Mouse (Mus musculus) liver, adult 2 months (tissue): ENCODE data around the gene Faf2. TPM values are rescaled to one million over a fixed set of nuclear protein-coding genes. Genes with fewer than 3 reads are reported as not detected.

Experiments
- DNase-seq: peaks from one replicate; pipeline ENCODE4 v3.0.0-alpha.2; 2011; ENCODE audit warnings: low read depth, low spot score; ENCODE audit errors: extremely low read depth
- H3K27ac ChIP-seq: fragments of 200-500 bp; replicated peaks from 2 replicates; pipeline ENCODE4 v1.5.1; 2012; ENCODE audit warnings: low read depth, mild to moderate bottlenecking, control low read depth, inconsistent platforms, low read length; ENCODE audit not compliant: insufficient read depth
- H3K27me3 ChIP-seq: fragments of 200-500 bp; 2 replicates; pipeline ENCODE4 v1.6.1; 2012; ENCODE audit warnings: mild to moderate bottlenecking, moderate library complexity, low read length, inconsistent platforms; ENCODE audit not compliant: control insufficient read depth, insufficient read depth
- H3K36me3 ChIP-seq: fragments of 200-500 bp; 2 replicates; pipeline ENCODE4 v1.6.1; 2012; ENCODE audit warnings: low read length, inconsistent platforms; ENCODE audit not compliant: control insufficient read depth, insufficient read depth
- H3K4me1 ChIP-seq: fragments of 200-500 bp; 2 replicates; pipeline ENCODE4 v1.6.1; 2011; ENCODE audit warnings: low read length; ENCODE audit not compliant: control insufficient read depth, insufficient read depth
- H3K4me3 ChIP-seq: fragments of 200-500 bp; 2 replicates; pipeline ENCODE4 v1.5.1; 2011; ENCODE audit warnings: low read depth, mild to moderate bottlenecking, control low read depth, low read length, moderate library complexity; ENCODE audit not compliant: insufficient read depth
- H3K79me2 ChIP-seq: fragments of 200-500 bp; 2 replicates; pipeline ENCODE4 v1.6.1; 2012; ENCODE audit warnings: inconsistent platforms, mild to moderate bottlenecking, low read length, moderate library complexity; ENCODE audit not compliant: control insufficient read depth, insufficient read depth
- H3K9ac ChIP-seq: fragments of 200-500 bp; 2 replicates; pipeline ENCODE4 v1.6.1; 2012; ENCODE audit warnings: low read depth, mild to moderate bottlenecking, control low read depth, inconsistent platforms, low read length
- CTCF ChIP-seq: fragments of 200-500 bp; IDR thresholded peaks from 2 replicates; pipeline ENCODE4 v1.5.1; 2011; ENCODE audit warnings: low read depth, low read length, control low read depth
- POLR2A ChIP-seq: fragments of 200-500 bp; IDR thresholded peaks from 2 replicates; pipeline ENCODE4 v1.6.1; 2011; ENCODE audit warnings: low read length, control low read depth; ENCODE audit not compliant: insufficient read depth; ENCODE audit errors: extremely low read depth
- WGBS: fragments of 180-500 bp; shearing (Covaris S2); methylation state at CpG from one replicate; pipeline ENCODE4 v1.1.7; 2018; 5-methylcytosine and 5-hydroxymethylcytosine counted together
- polyA plus RNA-seq: library from polyadenylated mRNA; depleted of rRNA; stranded (reverse); fragments of >200 nt; gene quantifications from 2 replicates; pipeline ENCODE4 v1.2.3, GENCODE M21; 2012; rRNA removed
- total RNA-seq: library from RNA; depleted of rRNA; stranded (reverse); fragments of >200 nt; gene quantifications from 2 replicates; pipeline ENCODE4 v1.2.3, GENCODE M21; 2014; rRNA removed

Faf2 gene
- total RNA-seq (25.1 and 29.9 TPM in 2 replicates), polyA plus RNA-seq (22.5 and 28.1 TPM in 2 replicates)

DNA sequence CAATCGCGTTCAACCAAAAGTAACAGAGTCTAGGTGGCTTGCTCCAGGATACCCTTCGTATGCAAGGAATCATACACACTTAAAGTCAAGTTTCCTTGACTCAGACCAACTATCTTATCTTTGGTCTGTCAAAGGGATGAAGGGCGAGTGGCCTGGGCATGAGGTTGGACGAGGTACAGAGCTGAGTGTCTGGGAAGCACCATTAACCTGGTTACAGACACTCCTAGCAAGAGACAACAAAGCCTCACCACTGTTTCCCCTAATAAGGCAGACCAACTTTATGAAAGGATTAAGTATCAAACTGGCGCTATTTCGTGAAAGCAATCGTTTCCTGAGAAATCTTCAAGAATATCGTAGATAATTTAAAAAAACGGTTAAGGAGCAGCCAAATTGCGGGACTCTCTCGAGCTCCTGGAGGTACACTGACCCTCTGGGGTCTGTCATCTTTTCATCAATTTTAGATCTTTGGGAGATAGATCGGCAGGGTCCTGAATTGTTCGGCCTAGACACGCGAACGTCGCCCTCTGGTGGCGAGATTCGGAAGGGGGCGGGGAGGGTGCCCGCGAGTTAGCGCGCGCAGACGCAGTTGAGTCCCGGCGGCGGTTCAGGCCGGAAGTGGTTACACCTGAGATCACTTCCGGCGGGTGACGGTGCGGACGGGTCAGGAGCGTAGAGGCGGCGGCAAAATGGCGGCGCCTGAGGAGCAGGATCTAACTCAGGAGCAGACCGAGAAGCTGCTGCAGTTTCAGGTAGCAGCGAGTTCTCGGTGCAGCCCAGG lies at the start of gene Faf2:
TSS of gene Faf2 (plus strand) at position 630 of the 778 bp plus-strand sequence.
- peak; percentile 88 for TF ChIP-seq CTCF
- TF ChIP-seq POLR2A = peak; percentile 83
- Histone ChIP-seq H3K79me2 (peaks cover 30% of the 10 kb centered on the region), H3K4me1 (peaks cover 11% of the 10 kb centered on the region), H3K4me3 (peak within 1 kb of the TSS; percentile 95), H3K27ac (peak within 1 kb of the TSS; percentile 88), H3K9ac (peak within 1 kb of the TSS; percentile 97), H3K36me3 (no peaks in the 10 kb centered on the region), H3K27me3 (no peaks in the 10 kb centered on the region)
- DNase-seq = peak; percentile 69
- WGBS = 14% methylated on average over 44 of the region's 44 CpGs

DNA sequence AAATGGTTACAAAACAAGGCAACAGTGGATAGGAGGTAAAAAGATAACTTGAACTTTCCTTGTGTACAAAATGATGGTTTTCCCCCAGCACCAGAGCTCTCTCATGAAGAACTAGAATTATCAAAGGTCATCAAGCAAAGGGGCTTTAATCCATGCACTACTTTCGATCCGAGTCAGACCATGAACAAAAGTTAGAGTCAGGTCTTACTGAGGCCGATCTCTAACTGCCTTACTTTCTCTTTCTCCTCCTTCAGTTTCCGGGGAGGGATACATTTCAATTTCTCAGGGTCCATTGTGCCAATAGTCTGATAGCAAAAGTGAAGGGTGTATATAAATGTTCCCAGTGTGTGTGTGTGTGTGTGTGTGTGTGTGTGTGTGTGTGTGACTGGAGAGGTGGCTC lies 49.0 kb upstream of the Faf2 start:
- H3K27me3 ChIP-seq = no peaks in the 10 kb centered on the region
- no peak overlapping the region for H3K4me3 ChIP-seq
- TF ChIP-seq POLR2A (no peak), CTCF (no peak)
- H3K4me1 ChIP-seq = peaks cover 7% of the 10 kb centered on the region
- H3K36me3 ChIP-seq = no peaks in the 10 kb centered on the region
- DNase-seq = no peak
- 94% methylated on average over 4 of the region's 4 CpGs for WGBS
- H3K27ac ChIP-seq = no peak overlapping the region
- H3K9ac ChIP-seq = no peak overlapping the region
- H3K79me2 ChIP-seq = no peaks in the 10 kb centered on the region

DNA sequence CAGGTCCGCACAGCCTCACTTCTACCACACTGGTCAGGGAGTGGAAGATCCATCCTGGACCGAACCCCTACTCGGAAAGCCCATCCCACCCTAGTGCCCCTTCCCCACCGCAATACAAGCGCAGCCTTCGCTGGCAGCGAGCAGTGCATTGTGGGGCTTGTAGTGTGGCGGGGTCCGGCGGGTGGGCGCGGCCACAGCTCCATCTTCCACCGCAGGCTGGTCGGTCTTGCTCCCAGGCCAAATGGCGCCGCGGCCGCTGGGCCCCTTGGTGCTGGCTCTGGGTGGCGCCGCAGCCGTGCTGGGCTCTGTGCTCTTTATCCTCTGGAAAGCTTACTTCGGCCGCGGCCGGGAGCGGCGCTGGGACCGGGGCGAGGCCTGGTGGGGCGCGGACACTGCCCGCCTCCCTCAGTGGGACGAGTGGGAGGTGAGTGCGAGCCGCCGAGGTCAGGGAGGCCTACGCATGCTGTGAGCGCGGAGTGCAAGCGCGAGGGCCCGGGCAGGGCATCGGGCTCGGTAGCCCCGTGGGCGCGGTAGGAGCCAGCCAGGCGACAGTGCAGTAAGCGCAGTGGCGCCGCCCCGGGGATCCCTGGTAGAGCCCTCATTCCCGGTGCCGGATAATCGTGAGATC lies 46.6 kb upstream of the Faf2 start, which contains the start of gene Arl10:
TSS of gene Arl10 (plus strand) at position 162 of the 628 bp plus-strand sequence.
- TF ChIP-seq POLR2A (0 out of 2 replicates have a peak, but pooled peaks have one; percentile 26), CTCF (peak; percentile 19; the same call in 1 of the 2 replicates)
- no peaks in the 10 kb centered on the region for H3K27me3 ChIP-seq
- no peaks in the 10 kb centered on the region for H3K79me2 ChIP-seq
- peak within 1 kb of the TSS; percentile 54 for H3K27ac ChIP-seq
- WGBS = 1% methylated on average over 55 of the region's 55 CpGs
- peaks cover 7% of the 10 kb centered on the region for H3K4me1 ChIP-seq
- H3K4me3 ChIP-seq = peak within 1 kb of the TSS; percentile 80
- no peaks in the 10 kb centered on the region for H3K36me3 ChIP-seq
- peak; percentile 59 for DNase-seq
- H3K9ac ChIP-seq = peak within 1 kb of the TSS; percentile 87

DNA sequence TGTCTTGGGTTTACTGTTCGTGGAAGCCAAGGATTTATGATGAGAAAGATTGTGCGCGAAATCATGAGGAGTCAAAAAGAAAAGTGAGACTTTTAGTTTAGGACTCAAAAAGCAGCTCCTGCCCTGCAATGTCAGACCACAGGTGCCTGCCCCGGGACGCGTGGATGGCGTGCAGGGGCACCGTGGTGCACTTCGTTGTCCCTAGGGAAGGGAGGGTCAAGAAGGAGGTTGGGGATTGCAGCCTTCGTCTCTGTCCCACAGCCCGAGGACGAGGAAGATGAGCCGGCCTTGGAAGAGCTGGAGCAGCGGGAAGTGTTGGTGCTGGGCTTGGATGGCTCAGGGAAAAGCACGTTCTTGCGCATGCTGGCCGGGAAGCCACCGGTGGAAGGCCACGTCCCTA lies 46.1 kb upstream of the Faf2 start:
- Histone ChIP-seq H3K27me3 (no peaks in the 10 kb centered on the region), H3K4me1 (peaks cover 7% of the 10 kb centered on the region), H3K9ac (peak overlapping the region; percentile 87), H3K79me2 (no peaks in the 10 kb centered on the region), H3K4me3 (peak overlapping the region; percentile 80), H3K36me3 (no peaks in the 10 kb centered on the region), H3K27ac (peak overlapping the region; percentile 54)
- TF ChIP-seq CTCF = no peak
- no peak for TF ChIP-seq POLR2A
- 8% methylated on average over 19 of the region's 19 CpGs for WGBS
- no peak for DNase-seq

DNA sequence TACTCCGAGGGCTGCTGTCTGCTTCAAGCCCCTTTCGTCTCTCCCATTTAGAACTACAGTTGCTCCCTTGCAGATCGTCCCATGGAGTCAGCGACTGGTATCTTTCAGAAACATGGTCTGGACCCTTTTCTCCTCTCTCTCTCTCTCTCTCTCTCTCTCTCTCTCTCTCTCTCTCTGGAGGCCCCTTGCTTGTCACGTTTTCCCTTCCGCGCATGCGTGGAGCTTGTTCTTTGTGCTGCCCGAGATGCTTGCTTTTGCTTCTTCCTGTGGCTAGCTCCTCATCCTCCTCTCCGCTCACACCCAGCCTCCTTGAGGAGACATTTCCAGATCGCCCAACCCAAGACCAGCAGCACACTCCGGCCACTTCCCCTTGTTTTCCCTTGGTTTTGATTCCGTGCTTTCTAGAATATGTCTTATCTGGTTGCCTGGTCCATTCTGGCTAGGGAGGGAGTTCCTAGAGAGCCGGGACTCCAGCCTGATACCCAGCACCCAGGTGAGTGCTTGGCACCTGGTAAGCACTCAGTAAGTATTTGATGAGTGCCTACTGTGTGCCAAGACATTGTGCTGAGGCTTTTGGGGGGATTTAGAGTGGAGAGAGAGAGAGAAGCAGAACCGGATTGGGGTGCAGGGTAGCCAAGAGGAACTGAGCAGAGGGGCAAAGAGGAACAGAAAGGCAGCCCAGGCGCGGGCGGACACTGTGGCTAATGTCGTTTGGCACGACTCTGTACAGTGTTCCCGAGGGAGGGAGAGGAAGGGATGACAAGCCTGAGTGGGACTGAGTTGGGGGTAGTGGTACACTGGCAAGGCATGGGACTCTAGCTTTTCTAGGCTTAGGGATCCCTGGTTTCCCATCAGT lies 43.7 kb upstream of the Faf2 start:
- H3K79me2 ChIP-seq = no peaks in the 10 kb centered on the region
- no peak for DNase-seq
- peak overlapping the region; percentile 17; the same call in 1 of the 2 replicates for H3K27ac ChIP-seq
- TF ChIP-seq POLR2A (no peak), CTCF (no peak)
- no peaks in the 10 kb centered on the region for H3K27me3 ChIP-seq
- H3K36me3 ChIP-seq = no peaks in the 10 kb centered on the region
- WGBS = 91% methylated on average over 21 of the region's 21 CpGs
- peaks cover 21% of the 10 kb centered on the region for H3K4me1 ChIP-seq
- H3K9ac ChIP-seq = no peak overlapping the region
- no peak overlapping the region for H3K4me3 ChIP-seq
